8 mouse cellular contexts compared by ENCODE assay signal in the genomic region with DNA sequence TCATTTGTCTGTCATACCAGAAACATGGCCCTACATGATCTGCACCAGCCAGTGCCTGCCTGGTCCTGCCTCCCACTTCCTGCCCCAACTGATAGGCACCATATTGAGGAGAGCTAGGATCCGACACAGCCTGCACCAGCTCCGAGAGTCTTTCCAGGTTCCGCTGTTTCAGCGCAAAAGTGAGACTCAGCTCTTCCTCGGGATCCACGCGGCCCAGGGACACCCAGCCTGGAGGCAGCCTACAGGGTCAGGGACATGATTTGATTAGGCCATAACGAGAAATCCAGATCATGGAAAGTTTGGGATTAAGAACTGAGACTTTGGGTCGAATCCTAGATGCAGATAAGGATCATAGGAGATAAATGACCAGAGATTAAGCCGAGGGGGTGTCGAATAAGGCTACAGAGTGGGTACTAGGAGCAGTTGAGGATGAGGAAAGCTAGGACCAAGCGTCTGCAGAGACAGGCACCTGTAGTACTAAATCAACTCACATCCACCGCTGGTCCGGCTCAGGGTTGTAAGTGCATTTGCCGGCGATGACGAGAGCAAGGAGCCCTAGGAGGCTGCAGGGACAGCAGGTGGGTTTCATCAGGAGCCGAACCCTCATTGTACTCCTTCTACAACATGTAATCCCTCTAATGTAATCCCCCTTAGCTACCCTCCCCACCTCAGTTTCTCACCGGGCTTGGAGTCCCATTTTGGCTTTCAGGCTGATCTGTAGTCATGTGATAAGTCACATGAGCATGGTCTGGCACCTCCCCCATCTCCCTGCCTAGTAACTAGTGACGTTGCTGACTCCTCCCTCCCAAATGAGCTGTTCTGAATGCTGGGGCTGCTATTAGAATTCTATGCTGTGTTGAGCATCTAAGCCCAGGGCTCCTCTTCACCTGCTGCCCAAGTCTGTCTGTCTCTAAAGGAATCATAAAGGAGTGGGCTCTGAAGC. TPM values are rescaled to one million over a fixed set of nuclear protein-coding genes. Genes with fewer than 3 reads are reported as not detected.
DNase-seq lines count a peak whose midpoint lies in the region; ATAC-seq and TF ChIP-seq lines count a peak whose summit lies in the region.

A gene (minus strand): TSS at position 745 of the 943 bp plus-strand sequence.

- peak; percentile 93 for ATAC-seq in forebrain, embryonic 16.5 days
- ATAC-seq in lung, embryonic 14.5 days (ENCODE audit: insufficient read depth) = peak; percentile 94

- no peak for TF ChIP-seq CTCF in layer of hippocampus, adult 2 months (conservative IDR thresholded peaks at IDR 0.05)
- TF ChIP-seq CTCF in lung, embryonic 14.5 days (IDR thresholded peaks at IDR 0.05; ENCODE audit: low read depth) = no peak
- no peak for TF ChIP-seq CTCF in olfactory bulb, adult 2 months (IDR thresholded peaks at IDR 0.05; ENCODE audit: insufficient read depth, low read depth, low read length)
- TF ChIP-seq CTCF in thymus, adult 2 months (IDR thresholded peaks at IDR 0.05; ENCODE audit: borderline replicate concordance, control insufficient read depth, extremely low read depth, insufficient read depth, low read length, poor library complexity) = no peak

- peak within 1 kb of the TSS; percentile 64 to 84 for H3K4me3 ChIP-seq in ES-E14 (ENCODE audit: insufficient read depth in 1 of 2, low read depth in 1 of 2, low read length in 2 of 2, poor library complexity in 1 of 2, severe bottlenecking in 1 of 2)
- H3K4me3 ChIP-seq in forebrain, embryonic 16.5 days (replicated peaks; ENCODE audit: low read length) = peak within 1 kb of the TSS; percentile 45
- peak within 1 kb of the TSS; percentile 86 for H3K4me3 ChIP-seq in layer of hippocampus, adult 2 months
- peak within 1 kb of the TSS; percentile 60 for H3K4me3 ChIP-seq in lung, embryonic 14.5 days (ENCODE audit: low read depth, low read length)
- H3K4me3 ChIP-seq in olfactory bulb, adult 2 months (ENCODE audit: insufficient read depth, low read depth, low read length) = peak within 1 kb of the TSS; percentile 58
- H3K4me3 ChIP-seq in thymus, adult 2 months (ENCODE audit: control insufficient read depth, insufficient read depth, low read length) = peak within 1 kb of the TSS; percentile 83

- H3K4me2 ChIP-seq in forebrain, embryonic 16.5 days (ENCODE audit: low read length) = peak within 1 kb of the TSS; percentile 52
- H3K4me2 ChIP-seq in lung, embryonic 14.5 days = peak within 1 kb of the TSS; percentile 85

- DNase-seq in ES-E14 (ENCODE audit: low read depth, low spot score) = peak; percentile 89
- peak; percentile 95 for DNase-seq in cerebellum, adult 11-12 months
- peak; percentile 86 to 88 for DNase-seq in heart, postnatal 36 days
- DNase-seq in layer of hippocampus, adult 2 months (ENCODE audit: low spot score in 2 of 2) = peak; percentile 94 to 97
- DNase-seq in lung, embryonic 14.5 days = peak; percentile 96
- peak; percentile 90 for DNase-seq in thymus, adult 2 months

- peak within 1 kb of the TSS; percentile 92 for H3K9ac ChIP-seq in ES-E14 (ENCODE audit: insufficient read depth, low read depth, low read length, poor library complexity, severe bottlenecking)
- H3K9ac ChIP-seq in forebrain, embryonic 16.5 days (replicated peaks; ENCODE audit: low read depth, low read length) = peak within 1 kb of the TSS; percentile 60
- H3K9ac ChIP-seq in lung, embryonic 14.5 days = peak within 1 kb of the TSS; percentile 74

- H3K9me3 ChIP-seq in ES-E14 (ENCODE audit: control insufficient read depth, insufficient read depth, low read depth, low read length) = no peaks in the 10 kb centered on the region
- H3K9me3 ChIP-seq in forebrain, embryonic 16.5 days (ENCODE audit: control insufficient read depth, low read length) = no peaks in the 10 kb centered on the region
- no peaks in the 10 kb centered on the region for H3K9me3 ChIP-seq in lung, embryonic 14.5 days (ENCODE audit: low read depth, low read length)

- peaks cover 0 to 4% of the 10 kb centered on the region in 2 experiments; a peak in 1 of 4 replicates for H3K4me1 ChIP-seq in ES-E14 (ENCODE audit: control insufficient read depth in 2 of 2, insufficient read depth in 2 of 2, low read length in 2 of 2, poor library complexity in 1 of 2)
- peaks cover 10% of the 10 kb centered on the region for H3K4me1 ChIP-seq in forebrain, embryonic 16.5 days (replicated peaks; ENCODE audit: control insufficient read depth, insufficient read depth, low read length)
- H3K4me1 ChIP-seq in lung, embryonic 14.5 days (ENCODE audit: insufficient read depth) = no peaks in the 10 kb centered on the region
- peaks cover 10% of the 10 kb centered on the region for H3K4me1 ChIP-seq in olfactory bulb, adult 2 months (ENCODE audit: control insufficient read depth, insufficient read depth, low read length)
- H3K4me1 ChIP-seq in thymus, adult 2 months (replicated peaks; ENCODE audit: control insufficient read depth, insufficient read depth, low read length) = peaks cover 4% of the 10 kb centered on the region

- peaks cover 20% of the 10 kb centered on the region for H3K36me3 ChIP-seq in ES-E14 (ENCODE audit: control insufficient read depth, insufficient read depth, low read length, poor library complexity, severe bottlenecking)
- H3K36me3 ChIP-seq in forebrain, embryonic 16.5 days (ENCODE audit: control insufficient read depth, insufficient read depth) = peaks cover 42% of the 10 kb centered on the region
- peaks cover 50% of the 10 kb centered on the region for H3K36me3 ChIP-seq in lung, embryonic 14.5 days (ENCODE audit: insufficient read depth)
- no peaks in the 10 kb centered on the region for H3K36me3 ChIP-seq in thymus, adult 2 months (ENCODE audit: control insufficient read depth, insufficient read depth, low read length)

- intact Hi-C loops in heart, postnatal 36 days (cut with DNase I) = no loop called here

- 17% methylated on average over 20 of the region's 20 CpGs for WGBS in forebrain, embryonic 16.5 days
- WGBS in lung, embryonic 14.5 days = 16% methylated on average over 20 of the region's 20 CpGs
- 8% methylated on average over 20 of the region's 20 CpGs for WGBS in olfactory bulb, adult 2 months
- 24% methylated on average over 20 of the region's 20 CpGs for WGBS in thymus, adult 2 months

- in situ Hi-C loops in ES-E14 (cut with MboI; ENCODE audit: low sequenced_read_pairs in 2 of 2, unreplicated experiment in 2 of 2) = no loop called here

- no peaks in the 10 kb centered on the region for H3K27me3 ChIP-seq in forebrain, embryonic 16.5 days (replicated peaks; ENCODE audit: control insufficient read depth, insufficient read depth, low read length)
- no peaks in the 10 kb centered on the region for H3K27me3 ChIP-seq in lung, embryonic 14.5 days (ENCODE audit: insufficient read depth, low read length)
- no peaks in the 10 kb centered on the region for H3K27me3 ChIP-seq in thymus, adult 2 months (ENCODE audit: control insufficient read depth, insufficient read depth, low read length)

- TF ChIP-seq POLR2A in olfactory bulb, adult 2 months (IDR thresholded peaks at IDR 0.05; ENCODE audit: insufficient read depth, low read depth, low read length) = 0 out of 2 replicates have a peak, but pooled peaks have one; percentile 33
- TF ChIP-seq POLR2A in thymus, adult 2 months (IDR thresholded peaks at IDR 0.05; ENCODE audit: control insufficient read depth, extremely low read depth, insufficient read depth, low read length, poor library complexity) = no peak

- 0 out of 2 replicates have a peak within 1 kb of the TSS, but pooled peaks have one; percentile 39 for H3K27ac ChIP-seq in ES-E14 (ENCODE audit: insufficient read depth, low read depth, low read length, poor library complexity, severe bottlenecking)
- peak within 1 kb of the TSS; percentile 43 for H3K27ac ChIP-seq in forebrain, embryonic 16.5 days (ENCODE audit: low read length)
- H3K27ac ChIP-seq in layer of hippocampus, adult 2 months = peak within 1 kb of the TSS; percentile 93
- H3K27ac ChIP-seq in lung, embryonic 14.5 days (ENCODE audit: low read depth) = no peak within 1 kb of the TSS
- H3K27ac ChIP-seq in olfactory bulb, adult 2 months (ENCODE audit: insufficient read depth, low read depth, low read length) = peak within 1 kb of the TSS; percentile 54
- H3K27ac ChIP-seq in thymus, adult 2 months (ENCODE audit: control insufficient read depth, insufficient read depth, low read length) = 0 out of 2 replicates have a peak within 1 kb of the TSS, but pooled peaks have one; percentile 9

TF ChIP-seq in ES-E14, 5 proteins besides CTCF, POLR2A, EP300 and RAD21:
- TF ChIP-seq MAFK (IDR thresholded peaks at IDR 0.05; ENCODE audit: insufficient read depth, low read depth, low read length) (no peak), HCFC1 (IDR thresholded peaks at IDR 0.05; ENCODE audit: borderline replicate concordance, insufficient read depth, low read length) (peak; percentile 40; the same call in 1 of the 2 replicates), ZNF384 (IDR thresholded peaks at IDR 0.05; ENCODE audit: low read depth, low read length) (no peak), ZC3H11A (IDR thresholded peaks at IDR 0.05; ENCODE audit: borderline replicate concordance, low read depth, low read length) (no peak), CHD2 (IDR thresholded peaks at IDR 0.05; ENCODE audit: low read depth, low read length) (peak; percentile 95)

RNA-seq across cellular contexts. Expression of the gene that starts here (rescaled TPM):
- 53.1 and 78.4 TPM in 2 replicates for total RNA-seq in ES-E14 (2012; rRNA removed)
- 30.2 and 35.2 TPM in 2 replicates for polyA plus RNA-seq in forebrain, embryonic 16.5 days (2015; fragmentation: Nextera tagmentation; extraction: Ambion mirVana)
- 10 to 100 TPM; 44.7 to 47.5 TPM for total RNA-seq in heart, postnatal 36 days (2021)
- total RNA-seq in layer of hippocampus, adult 2 months (2021) = 10 to 100 TPM; 73.2 to 73.4 TPM
- polyA plus RNA-seq in lung, embryonic 14.5 days (2014; fragmentation: Nextera tagmentation; extraction: Ambion mirVana) = 73.7 and 78.2 TPM in 2 replicates
- 125 TPM in 1 of 2 replicates, not detected in the other for polyA plus RNA-seq in olfactory bulb, adult 2 months (2012; ENCODE audit: insufficient read depth, insufficient read length, low replicate concordance, missing spikeins)
- polyA plus RNA-seq in thymus, adult 2 months (2012; rRNA removed) = 134 and 153 TPM in 2 replicates
